Mouse (Mus musculus) stomach, adult 2 months (tissue): ENCODE measurements around the gene Sstr4. TPM values are rescaled to one million over a fixed set of nuclear protein-coding genes. Genes with fewer than 3 reads are reported as not detected.

ENCODE experiments used
- polyA plus RNA-seq: library from polyadenylated mRNA; depleted of rRNA; stranded (reverse); fragments of >200 nt; gene quantifications from 2 replicates; pipeline ENCODE4 v1.2.3, GENCODE M21; 2012; rRNA removed

The Sstr4 gene
- polyA plus RNA-seq = 0.20 and 0.25 TPM in 2 replicates

GRCm38 (mm10) chr2:148395131-148396051, at the start of gene Sstr4:
TSS of gene Sstr4 (plus strand) at chr2:148395344.

GRCm38 (mm10) chr2:148407870-148408760, 13.0 kb downstream of the Sstr4 start, which contains the start of gene Thbd:
TSS of gene Thbd (minus strand) at chr2:148408188.

GRCm38 (mm10) chr2:148443249-148443958, 48.3 kb downstream of the Sstr4 start, which contains the start of gene Cd93:
TSS of gene Cd93 (minus strand) at chr2:148443563.

Other genes starting within 250 kb of the Sstr4 start
- gene Thbd, start 12.8 kb downstream of the Sstr4 start, polyA plus RNA-seq = 21.6 and 29.0 TPM in 2 replicates
- gene Cd93, start 48.2 kb downstream of the Sstr4 start, polyA plus RNA-seq = 1.4 and 1.9 TPM in 2 replicates